Mouse (Mus musculus) lung, postnatal 0 days (tissue): ENCODE data around the gene Il10rb.

Experiments
- CTCF ChIP-seq: IDR thresholded peaks from 2 replicates; pipeline ENCODE4 v1.5.1; 2016; ENCODE audit warnings: antibody characterized with exemption, mild to moderate bottlenecking
- EP300 ChIP-seq: IDR thresholded peaks from 2 replicates; pipeline ENCODE4 v1.6.1; 2016; ENCODE audit warnings: antibody characterized with exemption, mild to moderate bottlenecking, control low read depth

DNA sequence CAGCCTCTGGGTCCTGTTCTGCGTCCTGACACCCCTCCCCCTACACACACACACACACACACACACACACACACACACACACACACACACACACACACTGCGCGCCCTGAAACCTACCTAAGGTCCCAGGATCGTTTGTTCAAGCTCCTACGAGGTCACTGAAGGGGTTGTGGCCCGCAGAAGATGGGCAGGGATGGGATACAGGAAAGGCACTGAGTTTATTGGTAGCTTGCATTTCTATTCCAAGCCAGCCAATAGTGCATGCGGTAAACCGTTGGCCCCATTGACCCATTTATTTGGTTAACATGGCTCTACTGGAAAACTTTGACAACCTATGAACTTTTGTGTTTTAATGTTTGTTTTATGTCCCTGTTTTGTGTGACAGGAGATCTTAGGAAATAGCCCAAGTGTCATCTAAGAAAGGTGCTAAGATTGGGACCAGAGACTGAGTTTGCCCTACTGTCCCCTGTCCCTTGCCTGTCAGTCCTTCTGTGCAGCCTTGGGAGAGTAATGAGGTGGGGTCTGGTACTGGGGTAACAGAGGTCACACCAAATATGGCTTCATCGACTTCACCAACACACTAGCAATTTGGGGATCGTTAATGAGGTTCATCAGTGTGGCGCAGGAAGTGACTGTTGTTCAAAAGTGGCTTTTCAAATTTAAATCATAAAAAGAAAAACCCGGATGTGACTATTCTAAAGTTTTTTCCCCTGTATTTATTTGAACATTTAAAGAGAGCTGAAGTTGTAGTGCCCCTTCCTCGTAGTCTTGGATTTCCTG is 32.3 kb upstream of the Il10rb start:
- TF ChIP-seq EP300 (no peak), CTCF (no peak)
